Mouse (Mus musculus): ENCODE data around the gene Lrmda. TPM values are rescaled to one million over a fixed set of nuclear protein-coding genes. Genes with fewer than 3 reads are reported as not detected.

The Lrmda gene
- total RNA-seq, 2 experiments from 2014 or later: 2.3 to 3.1 TPM

- no peak for DNase-seq (ENCODE audit: low spot score)
These were observed 474.8 kb downstream of the Lrmda start for GRCm38 (mm10) chr14:22494290-22494689.

GRCm38 (mm10) chr14:22494866-22495265, 475.4 kb downstream of the Lrmda start:
- DNase-seq (ENCODE audit: low spot score): no peak

GRCm38 (mm10) chr14:22495286-22495685, 475.8 kb downstream of the Lrmda start:
- DNase-seq (ENCODE audit: low spot score): no peak

- no peak for DNase-seq (ENCODE audit: low spot score)
These were observed 478.2 kb downstream of the Lrmda start for GRCm38 (mm10) chr14:22497636-22498131.

- no peak for DNase-seq (ENCODE audit: low spot score)
These were observed 490.4 kb downstream of the Lrmda start for GRCm38 (mm10) chr14:22509747-22510530.

GRCm38 (mm10) chr14:22510531-22510785, 490.9 kb downstream of the Lrmda start:
- DNase-seq (ENCODE audit: low spot score): no peak

GRCm38 (mm10) chr14:22514362-22515084, 495.0 kb downstream of the Lrmda start:
- DNase-seq (ENCODE audit: low spot score): peak; percentile 5

GRCm38 (mm10) chr14:22530706-22531105, 511.2 kb downstream of the Lrmda start:
- no peak for DNase-seq (ENCODE audit: low spot score)

GRCm38 (mm10) chr14:22533501-22533900, 514.0 kb downstream of the Lrmda start:
- DNase-seq (ENCODE audit: low spot score): no peak

- no peak for DNase-seq (ENCODE audit: low spot score)
These were observed 526.6 kb downstream of the Lrmda start for GRCm38 (mm10) chr14:22545887-22546675.

- no peak for DNase-seq (ENCODE audit: low spot score)
These were observed 527.1 kb downstream of the Lrmda start for GRCm38 (mm10) chr14:22546676-22546984.

- DNase-seq (ENCODE audit: low spot score): no peak
These were observed 528.8 kb downstream of the Lrmda start for GRCm38 (mm10) chr14:22548286-22548685.

GRCm38 (mm10) chr14:22549166-22549565, 529.7 kb downstream of the Lrmda start:
- DNase-seq (ENCODE audit: low spot score): no peak

GRCm38 (mm10) chr14:22552358-22552757, 532.8 kb downstream of the Lrmda start:
- no peak for DNase-seq (ENCODE audit: low spot score)

GRCm38 (mm10) chr14:22552841-22553240, 533.3 kb downstream of the Lrmda start:
- no peak for DNase-seq (ENCODE audit: low spot score)

- DNase-seq (ENCODE audit: low spot score): no peak
These were observed 534.2 kb downstream of the Lrmda start for GRCm38 (mm10) chr14:22553717-22554116.

- no peak for DNase-seq (ENCODE audit: low spot score)
These were observed 553.0 kb downstream of the Lrmda start for GRCm38 (mm10) chr14:22572486-22572885.

- no peak for DNase-seq (ENCODE audit: low spot score)
These were observed 554.1 kb downstream of the Lrmda start for GRCm38 (mm10) chr14:22573585-22573984.

- DNase-seq (ENCODE audit: low spot score): no peak
These were observed 554.5 kb downstream of the Lrmda start for GRCm38 (mm10) chr14:22574006-22574405.

- DNase-seq (ENCODE audit: low spot score): no peak
These were observed 556.9 kb downstream of the Lrmda start for GRCm38 (mm10) chr14:22576441-22576840.

- no peak for DNase-seq (ENCODE audit: low spot score)
These were observed 558.0 kb downstream of the Lrmda start for GRCm38 (mm10) chr14:22577411-22578037.

GRCm38 (mm10) chr14:22578224-22578623, 558.7 kb downstream of the Lrmda start:
- DNase-seq (ENCODE audit: low spot score): peak; percentile 85

Data from gastrocnemius, adult 18-20 months (tissue).